In genomic region chr11:117116350-117117303, GRCm38 (mm10) we compare ENCODE assay signal across 8 mouse cellular contexts. TPM values are rescaled to one million over a fixed set of nuclear protein-coding genes. Genes with fewer than 3 reads are reported as not detected.
DNase-seq lines count a peak whose midpoint lies in the region; ATAC-seq and TF ChIP-seq lines count a peak whose summit lies in the region.

No protein-coding gene starts in this region.

- no peak for ATAC-seq in heart, embryonic 16.5 days (replicated peaks; ENCODE audit: extremely low read depth, insufficient read depth, low FRiP score)
- ATAC-seq in lung, embryonic 15.5 days (ENCODE audit: borderline replicate concordance, extremely low read depth, low FRiP score, low TSS enrichment), result no peak
- ATAC-seq in activated CD4-positive, CD25-positive, alpha-beta regulatory T cell, adult 4 months, result no peak

- H3K27me3 ChIP-seq in heart, embryonic 16.5 days (ENCODE audit: control insufficient read depth, insufficient read depth, low read length), result no peaks in the 10 kb centered on the region
- no peaks in the 10 kb centered on the region for H3K27me3 ChIP-seq in lung, embryonic 15.5 days

- no peak overlapping the region for H3K9ac ChIP-seq in ES-E14 (ENCODE audit: insufficient read depth, low read depth, low read length, poor library complexity, severe bottlenecking)
- peak overlapping the region; percentile 87 for H3K9ac ChIP-seq in heart, embryonic 16.5 days (ENCODE audit: low read length)
- peak overlapping the region; percentile 68; the same call in 1 of the 2 replicates for H3K9ac ChIP-seq in lung, embryonic 15.5 days

- peak; percentile 28 for DNase-seq in cerebellum, adult 11 months
- DNase-seq in cerebellum, postnatal 4 days (ENCODE audit: low spot score in 2 of 2), result no peak
- DNase-seq in ES-E14 (ENCODE audit: low read depth, low spot score), result no peak
- no peak for DNase-seq in thymus, postnatal 36 days
- no peak for DNase-seq in urinary bladder, postnatal 14 days (ENCODE audit: low spot score)

- peak overlapping the region; percentile 79 to 99; a peak in 3 of 4 replicates for H3K4me3 ChIP-seq in ES-E14 (ENCODE audit: insufficient read depth in 1 of 2, low read depth in 1 of 2, low read length in 2 of 2, poor library complexity in 1 of 2, severe bottlenecking in 1 of 2)
- H3K4me3 ChIP-seq in heart, embryonic 16.5 days (ENCODE audit: low read length), result peak overlapping the region; percentile 79
- peak overlapping the region; percentile 66 for H3K4me3 ChIP-seq in lung, embryonic 15.5 days

- H3K9me3 ChIP-seq in ES-E14 (ENCODE audit: control insufficient read depth, insufficient read depth, low read depth, low read length), result no peaks in the 10 kb centered on the region
- 0 out of 2 replicates have a peak, but pooled peaks cover 2% of the 10 kb centered on the region for H3K9me3 ChIP-seq in heart, embryonic 16.5 days (replicated peaks; ENCODE audit: control insufficient read depth, low read length)
- no peaks in the 10 kb centered on the region for H3K9me3 ChIP-seq in lung, embryonic 15.5 days

- H3K4me1 ChIP-seq in ES-E14 (ENCODE audit: control insufficient read depth in 2 of 2, insufficient read depth in 2 of 2, low read length in 2 of 2, poor library complexity in 1 of 2), result peaks cover 5 to 19% of the 10 kb centered on the region in 2 experiments; a peak in 3 of 4 replicates
- peaks cover 61% of the 10 kb centered on the region for H3K4me1 ChIP-seq in heart, embryonic 16.5 days (ENCODE audit: control insufficient read depth, insufficient read depth, low read length)
- peaks cover 70% of the 10 kb centered on the region for H3K4me1 ChIP-seq in lung, embryonic 15.5 days

- H3K36me3 ChIP-seq in ES-E14 (ENCODE audit: control insufficient read depth, insufficient read depth, low read length, poor library complexity, severe bottlenecking), result peaks cover 13% of the 10 kb centered on the region
- peaks cover 11% of the 10 kb centered on the region for H3K36me3 ChIP-seq in heart, embryonic 16.5 days (ENCODE audit: control insufficient read depth, insufficient read depth)
- H3K36me3 ChIP-seq in lung, embryonic 15.5 days, result 0 out of 2 replicates have a peak, but pooled peaks cover 4% of the 10 kb centered on the region

- in situ Hi-C loops in ES-E14 (cut with MboI; ENCODE audit: low sequenced_read_pairs in 2 of 2, unreplicated experiment in 2 of 2), result no loop called here

- H3K27ac ChIP-seq in ES-E14 (ENCODE audit: insufficient read depth, low read depth, low read length, poor library complexity, severe bottlenecking), result no peak overlapping the region
- H3K27ac ChIP-seq in heart, embryonic 16.5 days (ENCODE audit: low read length), result peak overlapping the region; percentile 51
- H3K27ac ChIP-seq in lung, embryonic 15.5 days, result peak overlapping the region; percentile 94

- H3K4me2 ChIP-seq in heart, embryonic 16.5 days (ENCODE audit: low read depth, low read length), result peak overlapping the region; percentile 64
- peak overlapping the region; percentile 65 for H3K4me2 ChIP-seq in lung, embryonic 15.5 days

- WGBS in heart, embryonic 16.5 days, result 54% methylated on average over 18 of the region's 18 CpGs
- 25% methylated on average over 18 of the region's 18 CpGs for WGBS in lung, embryonic 15.5 days

TF ChIP-seq in ES-E14, 5 proteins besides CTCF, POLR2A, EP300 and RAD21:
- no peak for TF ChIP-seq ZC3H11A (IDR thresholded peaks at IDR 0.05; ENCODE audit: borderline replicate concordance, low read depth, low read length)
- TF ChIP-seq MAFK (IDR thresholded peaks at IDR 0.05; ENCODE audit: insufficient read depth, low read depth, low read length), result no peak
- no peak for TF ChIP-seq HCFC1 (IDR thresholded peaks at IDR 0.05; ENCODE audit: borderline replicate concordance, insufficient read depth, low read length)
- TF ChIP-seq CHD2 (IDR thresholded peaks at IDR 0.05; ENCODE audit: low read depth, low read length), result no peak
- no peak for TF ChIP-seq ZNF384 (IDR thresholded peaks at IDR 0.05; ENCODE audit: low read depth, low read length)

RNA-seq across cellular contexts. Expression of gene Sec14l1, which starts 1.7 kb away (rescaled TPM):
- total RNA-seq in ES-E14 (2012; rRNA removed), result 36.7 and 43.6 TPM in 2 replicates
- 51.0 and 54.9 TPM in 2 replicates for polyA plus RNA-seq in heart, embryonic 16.5 days (2015; fragmentation: Nextera tagmentation; extraction: Ambion mirVana)
- polyA plus RNA-seq in lung, embryonic 15.5 days (2015; fragmentation: Nextera tagmentation; extraction: Ambion mirVana), result 68.9 and 73.9 TPM in 2 replicates
- polyA plus RNA-seq in activated CD4-positive, CD25-positive, alpha-beta regulatory T cell, adult 4 months (2017; shearing (Covaris generic)), result 10 to 100 TPM; 13.9 to 22.7 TPM
